Mouse (Mus musculus): Measurements from ENCODE around the gene Aqr.

- TF ChIP-seq POLR2A (IDR thresholded peaks at IDR 0.05; ENCODE audit: insufficient read length, low read depth) (no peak), SRF (IDR thresholded peaks at IDR 0.05; ENCODE audit: control insufficient read depth, insufficient read length, low read depth) (no peak), TCF12 (IDR thresholded peaks at IDR 0.05; ENCODE audit: insufficient read depth, poor library complexity, severe bottlenecking) (no peak), USF1 (IDR thresholded peaks at IDR 0.05; ENCODE audit: low read depth) (no peak)
Measured at GRCm38 (mm10) chr2:114096570-114096969, 90.3 kb downstream of the Aqr start.

All from myocyte (in vitro differentiated cells).